In genomic region chr3:68583771-68584511, GRCm38 (mm10) we compare ENCODE assay signal across 8 mouse cellular contexts.
DNase-seq lines count a peak whose midpoint lies in the region; ATAC-seq lines count a peak whose summit lies in the region.

No protein-coding gene starts in this region.

- no peak overlapping the region for H3K4me2 ChIP-seq in limb, embryonic 11.5 days (ENCODE audit: low read depth, severe bottlenecking)
- peak overlapping the region; percentile 26 for H3K4me2 ChIP-seq in neural tube, embryonic 14.5 days (ENCODE audit: low read depth, low read length)

- peak overlapping the region; percentile 78 for H3K27ac ChIP-seq in limb, embryonic 11.5 days (replicated peaks; ENCODE audit: low read depth, low read length)
- H3K27ac ChIP-seq in neural tube, embryonic 14.5 days (ENCODE audit: low read depth, low read length) = peak overlapping the region; percentile 76

- no peak overlapping the region for H3K9ac ChIP-seq in limb, embryonic 11.5 days (ENCODE audit: low read length)
- H3K9ac ChIP-seq in neural tube, embryonic 14.5 days (replicated peaks; ENCODE audit: low read depth, low read length) = no peak overlapping the region

- WGBS in limb, embryonic 11.5 days = 45% methylated on average over 14 of the region's 14 CpGs
- WGBS in neural tube, embryonic 14.5 days = 21% methylated on average over 13 of the region's 14 CpGs

- no peak for ATAC-seq in limb, embryonic 11.5 days (ENCODE audit: insufficient number of reproducible peaks, low FRiP score, low TSS enrichment, low read depth)
- ATAC-seq in neural tube, embryonic 14.5 days (ENCODE audit: low read depth) = peak; percentile 74

- H3K9me3 ChIP-seq in limb, embryonic 11.5 days (ENCODE audit: control insufficient read depth, low read length) = no peaks in the 10 kb centered on the region
- H3K9me3 ChIP-seq in neural tube, embryonic 14.5 days (ENCODE audit: control insufficient read depth, low read length) = no peaks in the 10 kb centered on the region

- H3K4me3 ChIP-seq in limb, embryonic 11.5 days (ENCODE audit: low read depth, low read length) = no peak overlapping the region
- no peak overlapping the region for H3K4me3 ChIP-seq in neural tube, embryonic 14.5 days (ENCODE audit: low read depth, low read length)

- H3K36me3 ChIP-seq in limb, embryonic 11.5 days (ENCODE audit: control insufficient read depth, insufficient read depth, low read length) = no peaks in the 10 kb centered on the region
- H3K36me3 ChIP-seq in neural tube, embryonic 14.5 days (ENCODE audit: control insufficient read depth, insufficient read depth, low read length) = no peaks in the 10 kb centered on the region

- H3K27me3 ChIP-seq in limb, embryonic 11.5 days (ENCODE audit: control insufficient read depth, insufficient read depth, low read length) = no peaks in the 10 kb centered on the region
- H3K27me3 ChIP-seq in neural tube, embryonic 14.5 days (ENCODE audit: control insufficient read depth, insufficient read depth, low read length) = no peaks in the 10 kb centered on the region

- peak; percentile 43 for DNase-seq in embryo, embryonic 9.5 days (ENCODE audit: extremely low spot score)
- no peak for DNase-seq in embryo, embryonic 11 days
- DNase-seq in cerebellum, postnatal 36 days = peak; percentile 82 to 84
- peak; percentile 77 to 79 for DNase-seq in heart, adult 9 months (ENCODE audit: low spot score in 2 of 2)
- DNase-seq in limb, embryonic 11.5 days (ENCODE audit: low spot score) = no peak
- DNase-seq in c-Kit-positive CD71-positive TER-119-positive erythroid progenitor cells, embryonic 14.5 days (ENCODE audit: low spot score) = no peak
- no peak for DNase-seq in urinary bladder, postnatal 14 days (ENCODE audit: low spot score)

- H3K4me1 ChIP-seq in limb, embryonic 11.5 days (ENCODE audit: control insufficient read depth, insufficient read depth, low read length) = peaks cover 57% of the 10 kb centered on the region
- H3K4me1 ChIP-seq in neural tube, embryonic 14.5 days (ENCODE audit: control insufficient read depth, insufficient read depth, low read length) = peaks cover 45% of the 10 kb centered on the region

Comparison
In these comparisons a context has a peak if more than half of its experiments do, and no peak if none do; other contexts are left out.
1. DNase-seq: peak in embryo, embryonic 9.5 days (single experiment), cerebellum, postnatal 36 days (2 of 2) and heart, adult 9 months (2 of 2); none in embryo, embryonic 11 days (single experiment), limb, embryonic 11.5 days (single experiment), c-Kit-positive CD71-positive TER-119-positive erythroid progenitor cells, embryonic 14.5 days (single experiment) and urinary bladder, postnatal 14 days (single experiment).